Mouse (Mus musculus) hindbrain, embryonic 16.5 days (tissue): ENCODE data around the gene Rxylt1. TPM values are rescaled to one million over a fixed set of nuclear protein-coding genes. Genes with fewer than 3 reads are reported as not detected.

Experiments used
- ATAC-seq: fragments of 200-750 bp; cut with Nextera tagmentation; 2 replicates; pipeline ENCODE4 v1.8.0; 2017; ENCODE audit warnings: moderate TSS enrichment, moderate library complexity
- H3K27ac ChIP-seq: fragments of 300-500 bp; sonication (generic); 2 replicates; pipeline ENCODE4 v1.5.1; 2014; ENCODE audit warnings: low read depth, mild to moderate bottlenecking, control low read depth, low read length, moderate library complexity
- H3K27me3 ChIP-seq: fragments of 300-500 bp; sonication (generic); replicated peaks from 2 replicates; pipeline ENCODE4 v1.6.1; 2014; ENCODE audit warnings: low read length; ENCODE audit not compliant: control insufficient read depth, insufficient read depth
- H3K36me3 ChIP-seq: fragments of 300-500 bp; sonication (generic); 2 replicates; pipeline ENCODE4 v1.6.1; 2014; ENCODE audit warnings: mild to moderate bottlenecking, low read length, moderate library complexity, mixed read lengths; ENCODE audit not compliant: control insufficient read depth, insufficient read depth
- H3K4me1 ChIP-seq: fragments of 300-500 bp; sonication (generic); 2 replicates; pipeline ENCODE4 v1.6.1; 2014; ENCODE audit warnings: low read depth, low read length; ENCODE audit not compliant: control insufficient read depth, insufficient read depth
- H3K4me2 ChIP-seq: fragments of 300-500 bp; sonication (generic); 2 replicates; pipeline ENCODE4 v1.6.1; 2014; ENCODE audit warnings: mild to moderate bottlenecking, low read length, control low read depth, moderate library complexity
- H3K4me3 ChIP-seq: fragments of 300-500 bp; sonication (generic); 2 replicates; pipeline ENCODE4 v1.5.1; 2014; ENCODE audit warnings: mild to moderate bottlenecking, low read length, control low read depth, moderate library complexity
- H3K9ac ChIP-seq: fragments of 300-500 bp; sonication (generic); 2 replicates; pipeline ENCODE4 v1.6.1; 2014; ENCODE audit warnings: low read depth, mild to moderate bottlenecking, control low read depth, low read length, moderate library complexity
- H3K9me3 ChIP-seq: fragments of 300-500 bp; sonication (generic); 2 replicates; pipeline ENCODE4 v1.6.1; 2014; ENCODE audit warnings: mild to moderate bottlenecking, low read length, moderate library complexity; ENCODE audit not compliant: control insufficient read depth
- WGBS: fragments of 180-500 bp; shearing (Covaris S2); extraction: QIAGEN DNeasy Blood & Tissue Kit; methylation state at CpG from one replicate; pipeline ENCODE4 v1.1.7; 2014; 5-methylcytosine and 5-hydroxymethylcytosine counted together
- polyA plus RNA-seq: library from polyadenylated mRNA; unstranded; fragments of >200 nt; fragmentation: Nextera tagmentation; extraction: Ambion mirVana; gene quantifications from 2 replicates; pipeline ENCODE4 v1.2.1, GENCODE M21; 2015

Rxylt1 gene
- polyA plus RNA-seq, 1 experiment from 2014 or later: 45.2 TPM

DNA sequence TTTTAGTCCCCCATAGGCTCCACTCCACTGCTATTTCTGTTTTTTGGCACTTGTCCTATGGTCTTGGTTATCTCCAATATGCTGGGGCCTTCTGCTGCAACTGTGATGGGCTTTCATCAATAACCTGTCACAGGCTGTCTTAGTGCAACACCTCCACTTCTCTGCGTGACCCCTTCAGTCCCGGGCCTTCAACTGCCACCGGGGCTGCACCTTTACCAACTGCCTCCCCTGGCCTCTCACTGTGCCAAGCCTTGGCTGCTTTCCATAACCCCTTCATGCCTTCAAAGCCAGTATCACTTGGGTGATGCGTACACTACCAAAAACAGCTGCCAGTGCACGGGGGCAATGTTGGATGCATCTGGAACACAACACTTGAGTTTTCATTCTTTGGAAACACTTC lies 5.5 kb upstream of the Rxylt1 start:
- H3K27ac ChIP-seq: no peak overlapping the region
- ATAC-seq: no peak
- no peaks in the 10 kb centered on the region for H3K36me3 ChIP-seq
- H3K4me2 ChIP-seq: no peak overlapping the region
- no peaks in the 10 kb centered on the region for H3K27me3 ChIP-seq
- no peaks in the 10 kb centered on the region for H3K9me3 ChIP-seq
- H3K4me3 ChIP-seq: no peak overlapping the region
- no peak overlapping the region for H3K9ac ChIP-seq
- H3K4me1 ChIP-seq: no peaks in the 10 kb centered on the region
- WGBS: 77% methylated on average over 5 of the region's 5 CpGs

DNA sequence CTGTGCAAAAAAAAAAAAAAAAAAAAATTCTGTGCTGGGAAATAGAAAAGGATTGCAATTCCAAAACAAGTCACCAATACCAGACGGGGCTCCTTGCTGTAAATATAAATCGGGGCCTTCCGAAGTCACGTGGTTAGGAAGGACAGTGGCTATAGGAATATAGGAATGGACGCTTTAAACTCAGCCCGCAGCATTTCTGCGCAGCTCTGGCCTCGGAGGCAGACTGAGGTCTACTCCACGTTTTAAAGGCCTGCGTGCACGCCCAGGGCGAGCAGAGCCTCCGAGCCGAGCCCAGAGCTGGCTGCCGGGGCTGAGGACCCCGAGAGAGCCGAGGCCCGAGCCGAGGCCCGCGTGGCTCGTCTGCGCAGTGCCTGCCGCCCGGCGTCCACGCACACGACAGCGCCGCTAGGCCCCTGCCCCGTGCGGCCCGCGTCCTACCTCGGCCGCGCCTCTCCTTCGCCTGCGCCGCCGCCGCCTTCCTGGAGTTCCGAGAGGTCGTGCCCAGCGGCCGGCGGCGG lies 650 bp downstream of the Rxylt1 start:
- peak; percentile 81 for ATAC-seq
- Histone ChIP-seq H3K4me3 (peak overlapping the region; percentile 74), H3K9ac (peak overlapping the region; percentile 90), H3K4me2 (peak overlapping the region; percentile 93), H3K27ac (peak overlapping the region; percentile 89), H3K4me1 (peaks cover 10% of the 10 kb centered on the region), H3K27me3 (no peaks in the 10 kb centered on the region), H3K9me3 (no peaks in the 10 kb centered on the region), H3K36me3 (0 out of 2 replicates have a peak, but pooled peaks cover 2% of the 10 kb centered on the region)
- WGBS: 0% methylated on average over 37 of the region's 48 CpGs

DNA sequence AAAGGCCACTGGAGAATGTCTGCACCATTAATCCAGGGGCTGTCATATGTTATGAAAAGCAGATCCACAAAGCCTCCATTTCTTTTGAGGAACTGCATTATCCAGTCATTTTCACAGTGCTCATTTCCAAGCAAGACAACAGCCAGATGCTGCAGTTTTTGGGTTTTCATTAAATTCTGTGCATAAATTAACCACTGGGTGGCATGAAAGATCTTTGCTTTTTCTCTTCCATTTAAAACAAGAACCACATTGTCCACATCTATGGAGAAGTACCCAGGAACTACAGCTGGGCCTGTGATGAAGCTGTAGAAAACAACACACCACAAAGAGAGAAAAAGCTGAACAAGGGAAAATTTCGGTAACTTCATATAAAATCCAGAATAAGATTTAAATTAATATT lies 6.7 kb downstream of the Rxylt1 start:
- Histone ChIP-seq H3K4me1 (peaks cover 5% of the 10 kb centered on the region), H3K36me3 (peaks cover 28% of the 10 kb centered on the region), H3K27me3 (no peaks in the 10 kb centered on the region), H3K27ac (no peak overlapping the region), H3K4me3 (no peak overlapping the region), H3K9me3 (peaks cover 13% of the 10 kb centered on the region), H3K4me2 (no peak overlapping the region), H3K9ac (no peak overlapping the region)
- 96% methylated on average over 1 of the region's 1 CpGs for WGBS
- ATAC-seq: no peak

DNA sequence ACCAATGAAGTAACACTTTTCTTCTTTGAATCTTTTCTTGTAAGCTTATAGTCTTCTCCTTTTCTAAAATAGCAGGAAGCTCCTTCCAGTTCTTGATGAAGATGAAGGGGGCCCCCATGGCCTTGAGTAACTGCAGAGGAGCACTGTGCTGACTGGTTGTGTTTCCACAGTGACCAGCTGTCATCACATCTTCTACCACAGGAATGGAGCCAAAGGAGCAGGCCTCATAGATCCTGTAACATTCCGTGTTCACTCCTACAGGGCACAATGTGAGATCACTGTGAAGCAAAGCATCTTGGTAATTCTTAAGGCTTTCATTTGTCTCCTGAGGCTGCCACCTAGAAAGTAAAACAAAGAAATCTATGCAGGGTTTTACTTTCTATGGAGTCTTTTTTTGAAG lies 15.8 kb downstream of the Rxylt1 start:
- no peak for ATAC-seq
- Histone ChIP-seq H3K36me3 (peaks cover 7% of the 10 kb centered on the region), H3K27me3 (no peaks in the 10 kb centered on the region), H3K9me3 (peaks cover 3% of the 10 kb centered on the region; the same call in 1 of the 2 replicates), H3K4me3 (no peak overlapping the region), H3K27ac (no peak overlapping the region), H3K9ac (no peak overlapping the region), H3K4me1 (no peaks in the 10 kb centered on the region), H3K4me2 (no peak overlapping the region)
- 91% methylated on average over 1 of the region's 1 CpGs for WGBS

DNA sequence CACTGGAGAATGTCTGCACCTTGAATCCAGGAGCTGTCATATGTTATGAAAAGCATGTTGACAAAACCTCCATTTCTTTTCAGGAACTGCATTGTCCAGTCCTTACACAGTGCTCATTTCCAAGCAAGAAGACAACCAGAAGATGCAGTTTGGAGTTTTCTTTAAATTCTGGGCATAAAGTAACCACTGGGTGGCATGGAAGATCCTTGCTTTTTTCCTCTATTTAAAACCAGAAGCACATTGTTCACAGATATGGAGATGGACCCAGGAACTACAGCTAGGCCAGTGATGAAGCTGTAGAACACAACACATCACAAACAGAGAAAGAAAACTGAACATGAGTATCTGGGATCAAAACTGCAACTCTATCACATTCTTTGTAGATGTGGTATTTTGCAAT lies 28.0 kb downstream of the Rxylt1 start:
- Histone ChIP-seq H3K4me2 (no peak overlapping the region), H3K4me3 (no peak overlapping the region), H3K9ac (no peak overlapping the region), H3K27ac (no peak overlapping the region), H3K4me1 (no peaks in the 10 kb centered on the region), H3K9me3 (no peaks in the 10 kb centered on the region), H3K27me3 (no peaks in the 10 kb centered on the region), H3K36me3 (no peaks in the 10 kb centered on the region)
- no peak for ATAC-seq

DNA sequence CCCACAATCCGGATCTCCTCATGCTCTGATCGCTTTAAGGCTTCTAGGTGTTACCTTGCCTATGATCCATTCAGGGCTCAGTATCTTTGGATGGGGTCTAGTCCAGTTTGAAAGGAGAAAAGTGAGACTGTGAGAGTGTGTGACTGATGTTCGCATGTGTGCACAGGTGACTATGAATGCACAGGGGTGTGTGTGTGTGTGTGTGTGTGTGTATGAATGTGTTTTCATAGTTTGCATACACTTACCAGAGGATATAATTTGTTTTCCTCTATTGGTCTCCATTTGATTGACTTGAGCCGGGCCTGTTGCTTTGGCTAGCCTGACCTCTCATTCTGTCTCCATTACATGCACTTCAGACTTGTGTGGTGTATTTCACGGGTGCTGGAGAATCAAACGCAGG lies 41.3 kb downstream of the Rxylt1 start:
- Histone ChIP-seq H3K27ac (no peak overlapping the region), H3K9ac (no peak overlapping the region), H3K9me3 (no peaks in the 10 kb centered on the region), H3K27me3 (no peaks in the 10 kb centered on the region), H3K4me1 (no peaks in the 10 kb centered on the region), H3K4me2 (no peak overlapping the region), H3K4me3 (no peak overlapping the region), H3K36me3 (no peaks in the 10 kb centered on the region)
- ATAC-seq: no peak
- 92% methylated on average over 6 of the region's 6 CpGs for WGBS

DNA sequence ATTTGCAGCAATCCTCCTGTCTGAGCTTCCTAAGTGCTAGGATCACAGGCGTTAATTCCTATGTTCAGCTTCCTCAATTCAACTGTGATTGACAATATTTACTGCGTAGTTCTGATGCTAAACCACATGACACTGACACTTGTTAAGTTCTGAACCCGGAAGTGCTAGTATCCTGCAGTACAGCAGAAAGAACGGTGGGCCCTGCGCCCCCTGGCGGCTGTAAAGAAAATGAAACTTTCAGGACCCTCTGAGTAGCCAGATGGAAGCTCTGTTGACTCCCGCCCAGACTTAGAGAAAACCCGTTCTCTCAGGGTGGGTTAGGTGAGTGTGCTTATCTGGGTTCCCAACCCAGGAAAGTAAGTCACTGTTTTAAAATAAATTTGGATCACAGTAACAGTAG lies 42.6 kb downstream of the Rxylt1 start:
- 12% methylated on average over 8 of the region's 8 CpGs for WGBS
- Histone ChIP-seq H3K4me2 (no peak overlapping the region), H3K9me3 (no peaks in the 10 kb centered on the region), H3K4me3 (no peak overlapping the region), H3K9ac (no peak overlapping the region), H3K27ac (no peak overlapping the region), H3K36me3 (no peaks in the 10 kb centered on the region), H3K4me1 (no peaks in the 10 kb centered on the region), H3K27me3 (no peaks in the 10 kb centered on the region)
- peak; percentile 76; the same call in 1 of the 2 replicates for ATAC-seq

DNA sequence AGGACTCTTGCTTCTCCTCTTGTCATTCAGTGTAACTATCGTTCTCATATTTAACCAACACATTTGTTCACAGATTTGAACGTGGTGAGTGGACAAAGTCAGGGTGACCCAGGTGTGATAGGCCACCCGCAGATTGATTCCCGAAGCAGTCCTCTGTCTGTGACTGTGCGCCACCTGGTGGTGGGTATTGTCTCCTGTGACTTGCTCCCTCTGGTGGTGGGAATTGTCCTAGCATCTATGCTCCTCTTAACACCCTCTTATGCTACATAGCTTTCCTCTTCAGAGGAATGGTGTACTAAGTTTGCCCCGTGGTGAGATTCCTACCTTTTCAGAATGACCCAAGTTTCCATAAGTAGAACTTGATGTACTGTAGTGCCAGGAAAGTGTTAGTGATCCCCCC lies 45.3 kb downstream of the Rxylt1 start:
- no peak overlapping the region for H3K4me3 ChIP-seq
- H3K27me3 ChIP-seq: no peaks in the 10 kb centered on the region
- H3K9me3 ChIP-seq: no peaks in the 10 kb centered on the region
- H3K4me2 ChIP-seq: no peak overlapping the region
- no peak overlapping the region for H3K27ac ChIP-seq
- no peak overlapping the region for H3K9ac ChIP-seq
- H3K4me1 ChIP-seq: no peaks in the 10 kb centered on the region
- H3K36me3 ChIP-seq: no peaks in the 10 kb centered on the region
- no peak for ATAC-seq
- WGBS: 37% methylated on average over 6 of the region's 6 CpGs

DNA sequence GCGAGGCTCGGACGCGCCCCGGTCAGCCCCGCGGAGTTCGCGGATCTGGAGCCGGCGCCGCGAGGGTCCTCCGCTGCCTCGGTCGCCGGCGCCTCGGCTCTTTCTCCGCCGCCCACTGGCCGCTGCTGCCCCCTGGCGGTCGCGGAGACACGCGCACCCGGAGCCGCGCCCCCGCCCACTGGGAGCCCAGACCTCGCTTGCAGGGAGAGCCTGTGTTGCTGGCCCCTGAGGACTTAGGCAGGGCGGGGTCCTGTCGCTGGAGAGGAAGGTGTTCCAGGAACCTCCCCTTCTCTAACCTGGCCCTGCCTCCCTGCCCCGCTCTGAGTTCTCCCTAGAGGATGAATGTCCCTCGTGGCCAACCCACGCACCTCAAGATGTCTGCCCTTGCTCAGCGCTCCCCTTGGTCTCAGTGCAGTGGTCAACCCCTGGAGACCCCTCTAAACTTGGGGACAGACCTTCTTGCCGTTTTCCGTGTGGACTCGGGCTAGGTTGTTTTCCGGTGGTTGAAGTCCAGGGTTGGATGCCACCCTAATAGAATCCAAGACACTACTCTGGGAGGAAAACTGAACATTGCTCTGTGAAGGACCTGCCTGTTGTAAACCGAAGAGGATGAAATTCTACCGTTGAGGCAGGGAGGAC lies 49.3 kb downstream of the Rxylt1 start:
- peak overlapping the region; percentile 63 for H3K4me2 ChIP-seq
- H3K27me3 ChIP-seq: no peaks in the 10 kb centered on the region
- ATAC-seq: peak; percentile 83
- peak overlapping the region; percentile 87 for H3K4me3 ChIP-seq
- H3K36me3 ChIP-seq: no peaks in the 10 kb centered on the region
- H3K4me1 ChIP-seq: peaks cover 13% of the 10 kb centered on the region
- peak overlapping the region; percentile 94 for H3K9ac ChIP-seq
- WGBS: 15% methylated on average over 31 of the region's 44 CpGs
- peak overlapping the region; percentile 92 for H3K27ac ChIP-seq
- no peaks in the 10 kb centered on the region for H3K9me3 ChIP-seq
